Mouse (Mus musculus) embryonic facial prominence, embryonic 12.5 days (tissue): Measurements from ENCODE around the gene P2ry2. TPM values are rescaled to one million over a fixed set of nuclear protein-coding genes. Genes with fewer than 3 reads are reported as not detected.

ENCODE experiments used
- ATAC-seq: fragments of 200-750 bp; cut with Nextera tagmentation; 2 replicates; pipeline ENCODE4 v1.8.0; 2017; ENCODE audit not compliant: insufficient number of reproducible peaks, insufficient read depth, low FRiP score, low TSS enrichment
- H3K27ac ChIP-seq: fragments of 300-500 bp; sonication (generic); 2 replicates; pipeline ENCODE4 v1.5.1; 2016; ENCODE audit warnings: mild to moderate bottlenecking
- H3K27me3 ChIP-seq: fragments of 300-500 bp; sonication (generic); 2 replicates; pipeline ENCODE4 v1.6.1; 2016; ENCODE audit warnings: mild to moderate bottlenecking, moderate library complexity
- H3K36me3 ChIP-seq: fragments of 300-500 bp; sonication (generic); 2 replicates; pipeline ENCODE4 v1.6.1; 2016; ENCODE audit warnings: mild to moderate bottlenecking
- H3K4me1 ChIP-seq: fragments of 300-500 bp; sonication (generic); 2 replicates; pipeline ENCODE4 v1.6.1; 2016
- H3K4me2 ChIP-seq: fragments of 300-500 bp; sonication (generic); replicated peaks from 2 replicates; pipeline ENCODE4 v1.6.1; 2016; ENCODE audit warnings: mild to moderate bottlenecking, moderate library complexity
- H3K4me3 ChIP-seq: fragments of 300-500 bp; sonication (generic); 2 replicates; pipeline ENCODE4 v1.5.1; 2016; ENCODE audit warnings: mild to moderate bottlenecking
- H3K9ac ChIP-seq: fragments of 300-500 bp; sonication (generic); 2 replicates; pipeline ENCODE4 v1.6.1; 2016; ENCODE audit warnings: mild to moderate bottlenecking, moderate library complexity
- H3K9me3 ChIP-seq: fragments of 300-500 bp; sonication (generic); 2 replicates; pipeline ENCODE4 v1.6.1; 2016; ENCODE audit warnings: mild to moderate bottlenecking, moderate library complexity
- WGBS: fragments of 180-500 bp; shearing (Covaris S2); methylation state at CpG from one replicate; pipeline ENCODE4 v1.1.7; 2016; 5-methylcytosine and 5-hydroxymethylcytosine counted together
- polyA plus RNA-seq: library from polyadenylated mRNA; unstranded; fragments of >200 nt; fragmentation: Nextera tagmentation; extraction: Ambion mirVana; gene quantifications from 2 replicates; pipeline ENCODE4 v1.2.1, GENCODE M21; 2016

The P2ry2 gene
- polyA plus RNA-seq, 1 experiment from 2014 or later, result 0.83 TPM

DNA sequence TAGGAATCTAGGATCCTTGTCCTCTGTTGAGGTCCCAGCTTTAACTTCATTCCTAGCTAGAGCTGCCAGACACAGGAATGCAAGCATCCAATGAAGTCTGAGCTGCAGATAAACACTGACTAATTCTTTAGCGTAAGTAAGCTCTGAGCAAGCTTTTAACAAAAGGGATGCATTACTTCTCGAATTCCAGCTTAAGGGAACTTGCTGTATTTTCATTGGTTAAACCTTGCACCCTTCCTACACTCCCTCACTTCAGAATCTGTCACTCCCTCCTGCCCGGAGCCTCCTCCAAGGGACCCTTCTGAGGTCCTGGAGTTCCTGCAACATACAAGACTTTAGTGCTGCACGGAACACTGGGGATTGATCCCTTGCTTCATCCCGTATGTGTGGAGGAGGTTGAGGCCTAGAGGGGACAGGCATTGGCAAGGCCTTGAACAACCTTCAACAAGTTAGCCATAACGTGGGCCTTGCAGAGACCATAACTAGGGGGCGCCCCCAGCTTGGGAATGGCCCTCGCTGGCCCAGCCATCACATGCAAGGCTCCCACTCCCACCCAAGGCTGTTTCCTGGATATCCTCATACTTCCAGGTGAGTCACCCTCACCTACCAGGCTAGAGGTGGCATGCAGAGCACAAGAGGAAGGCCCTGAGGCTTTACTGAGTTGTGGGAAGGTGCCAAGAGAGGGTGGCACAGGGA is 31.3 kb upstream of the P2ry2 start:
- Histone ChIP-seq H3K27me3 (no peaks in the 10 kb centered on the region), H3K4me2 (no peak overlapping the region), H3K36me3 (no peaks in the 10 kb centered on the region), H3K9me3 (no peaks in the 10 kb centered on the region), H3K4me1 (no peaks in the 10 kb centered on the region), H3K9ac (no peak overlapping the region), H3K27ac (no peak overlapping the region), H3K4me3 (no peak overlapping the region)
- ATAC-seq, result no peak
- 55% methylated on average over 8 of the region's 8 CpGs for WGBS

- H3K36me3 ChIP-seq, result no peaks in the 10 kb centered on the region
- ATAC-seq, result no peak
- H3K4me2 ChIP-seq, result no peak overlapping the region
- no peak overlapping the region for H3K9ac ChIP-seq
- H3K9me3 ChIP-seq, result no peaks in the 10 kb centered on the region
- H3K4me1 ChIP-seq, result no peaks in the 10 kb centered on the region
- no peaks in the 10 kb centered on the region for H3K27me3 ChIP-seq
- H3K27ac ChIP-seq, result no peak overlapping the region
- H3K4me3 ChIP-seq, result no peak overlapping the region
- WGBS, result 64% methylated on average over 5 of the region's 5 CpGs
These were observed 29.5 kb upstream of the P2ry2 start for GRCm38 (mm10) chr7:101041977-101042749.

- no peak for ATAC-seq
- no peak overlapping the region for H3K4me3 ChIP-seq
- H3K27ac ChIP-seq, result no peak overlapping the region
- no peak overlapping the region for H3K4me2 ChIP-seq
- WGBS, result 74% methylated on average over 2 of the region's 2 CpGs
- H3K36me3 ChIP-seq, result no peaks in the 10 kb centered on the region
- no peaks in the 10 kb centered on the region for H3K4me1 ChIP-seq
- no peaks in the 10 kb centered on the region for H3K27me3 ChIP-seq
- H3K9ac ChIP-seq, result no peak overlapping the region
- H3K9me3 ChIP-seq, result no peaks in the 10 kb centered on the region
These were observed 28.9 kb upstream of the P2ry2 start for GRCm38 (mm10) chr7:101041544-101041943.

DNA sequence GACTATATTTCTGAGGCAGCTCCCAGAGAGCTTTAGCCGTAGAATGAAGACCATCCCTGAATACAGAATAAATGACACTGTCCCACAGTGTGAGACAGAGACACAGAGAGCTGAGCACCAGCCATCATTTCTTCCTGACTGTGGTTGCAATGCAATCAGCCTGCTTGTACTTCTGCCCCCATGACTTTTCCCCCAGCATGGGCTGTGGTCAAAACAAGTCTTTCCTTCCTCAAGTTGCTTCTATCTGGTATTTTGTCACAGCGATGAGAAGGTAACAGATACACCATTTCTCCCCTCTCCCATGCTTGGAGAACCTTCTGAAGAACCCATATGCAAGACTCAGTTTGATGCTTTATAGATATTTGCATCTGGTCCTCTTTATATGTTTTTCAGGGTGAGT is 20.7 kb upstream of the P2ry2 start:
- no peak for ATAC-seq
- H3K36me3 ChIP-seq, result no peaks in the 10 kb centered on the region
- H3K9me3 ChIP-seq, result no peaks in the 10 kb centered on the region
- H3K9ac ChIP-seq, result no peak overlapping the region
- H3K4me2 ChIP-seq, result no peak overlapping the region
- H3K27me3 ChIP-seq, result no peaks in the 10 kb centered on the region
- 90% methylated on average over 2 of the region's 2 CpGs for WGBS
- H3K4me1 ChIP-seq, result peaks cover 13% of the 10 kb centered on the region; the same call in 1 of the 2 replicates
- no peak overlapping the region for H3K4me3 ChIP-seq
- H3K27ac ChIP-seq, result no peak overlapping the region

- ATAC-seq, result no peak
- WGBS, result 43% methylated on average over 8 of the region's 8 CpGs
- Histone ChIP-seq H3K4me3 (no peak overlapping the region), H3K9ac (no peak overlapping the region), H3K27me3 (no peaks in the 10 kb centered on the region), H3K4me2 (no peak overlapping the region), H3K27ac (no peak overlapping the region), H3K36me3 (no peaks in the 10 kb centered on the region), H3K4me1 (peaks cover 13% of the 10 kb centered on the region; the same call in 1 of the 2 replicates), H3K9me3 (no peaks in the 10 kb centered on the region)
These were observed 18.6 kb upstream of the P2ry2 start for GRCm38 (mm10) chr7:101031234-101031633.

GRCm38 (mm10) chr7:101030756-101031155 is 18.1 kb upstream of the P2ry2 start:
- Histone ChIP-seq H3K36me3 (no peaks in the 10 kb centered on the region), H3K27ac (no peak overlapping the region), H3K9ac (no peak overlapping the region), H3K9me3 (no peaks in the 10 kb centered on the region), H3K4me3 (no peak overlapping the region), H3K4me1 (peaks cover 13% of the 10 kb centered on the region; the same call in 1 of the 2 replicates), H3K4me2 (no peak overlapping the region), H3K27me3 (no peaks in the 10 kb centered on the region)
- no peak for ATAC-seq

GRCm38 (mm10) chr7:101029446-101029845 is 16.8 kb upstream of the P2ry2 start:
- Histone ChIP-seq H3K36me3 (no peaks in the 10 kb centered on the region), H3K4me2 (no peak overlapping the region), H3K27ac (no peak overlapping the region), H3K27me3 (no peaks in the 10 kb centered on the region), H3K4me3 (no peak overlapping the region), H3K9ac (no peak overlapping the region), H3K4me1 (peaks cover 13% of the 10 kb centered on the region; the same call in 1 of the 2 replicates), H3K9me3 (no peaks in the 10 kb centered on the region)
- WGBS, result 75% methylated on average over 6 of the region's 6 CpGs
- ATAC-seq, result no peak

- WGBS, result 84% methylated on average over 9 of the region's 9 CpGs
- Histone ChIP-seq H3K9ac (no peak overlapping the region), H3K4me3 (no peak overlapping the region), H3K36me3 (no peaks in the 10 kb centered on the region), H3K4me1 (peaks cover 13% of the 10 kb centered on the region; the same call in 1 of the 2 replicates), H3K27me3 (no peaks in the 10 kb centered on the region), H3K27ac (no peak overlapping the region), H3K9me3 (no peaks in the 10 kb centered on the region), H3K4me2 (no peak overlapping the region)
- ATAC-seq, result no peak
These were observed 16.3 kb upstream of the P2ry2 start for GRCm38 (mm10) chr7:101028991-101029390.

DNA sequence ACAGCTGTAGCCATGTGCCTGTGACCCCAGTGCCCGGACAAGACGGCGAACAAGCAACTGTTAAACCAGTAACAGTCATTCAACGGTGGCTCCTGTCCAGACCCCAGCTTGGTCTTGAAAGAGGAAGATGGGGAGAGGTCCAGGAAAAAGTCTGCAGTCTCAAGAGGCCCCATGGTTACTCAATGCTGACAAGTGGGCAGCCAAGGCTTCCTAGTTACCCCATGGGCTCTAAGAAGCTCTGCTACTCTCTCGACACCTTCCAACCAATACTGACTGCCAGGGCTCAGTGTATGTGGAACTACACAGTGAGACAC is 15.7 kb upstream of the P2ry2 start:
- 85% methylated on average over 5 of the region's 5 CpGs for WGBS
- no peak overlapping the region for H3K9ac ChIP-seq
- no peak overlapping the region for H3K4me3 ChIP-seq
- peaks cover 9% of the 10 kb centered on the region; the same call in 1 of the 2 replicates for H3K4me1 ChIP-seq
- ATAC-seq, result no peak
- no peak overlapping the region for H3K4me2 ChIP-seq
- H3K36me3 ChIP-seq, result no peaks in the 10 kb centered on the region
- H3K27me3 ChIP-seq, result no peaks in the 10 kb centered on the region
- H3K27ac ChIP-seq, result no peak overlapping the region
- no peaks in the 10 kb centered on the region for H3K9me3 ChIP-seq

GRCm38 (mm10) chr7:101027623-101028443 is 15.2 kb upstream of the P2ry2 start:
- no peak overlapping the region for H3K4me2 ChIP-seq
- no peak overlapping the region for H3K9ac ChIP-seq
- H3K9me3 ChIP-seq, result no peaks in the 10 kb centered on the region
- WGBS, result 87% methylated on average over 10 of the region's 10 CpGs
- no peaks in the 10 kb centered on the region for H3K27me3 ChIP-seq
- no peak overlapping the region for H3K27ac ChIP-seq
- no peaks in the 10 kb centered on the region for H3K36me3 ChIP-seq
- H3K4me1 ChIP-seq, result peaks cover 6% of the 10 kb centered on the region; the same call in 1 of the 2 replicates
- no peak overlapping the region for H3K4me3 ChIP-seq
- ATAC-seq, result no peak

- Histone ChIP-seq H3K27me3 (no peaks in the 10 kb centered on the region), H3K4me3 (no peak overlapping the region), H3K27ac (no peak overlapping the region), H3K9ac (no peak overlapping the region), H3K4me1 (peaks cover 6% of the 10 kb centered on the region; the same call in 1 of the 2 replicates), H3K4me2 (no peak overlapping the region), H3K36me3 (no peaks in the 10 kb centered on the region), H3K9me3 (no peaks in the 10 kb centered on the region)
- 62% methylated on average over 5 of the region's 5 CpGs for WGBS
- ATAC-seq, result no peak
These were observed 14.2 kb upstream of the P2ry2 start for GRCm38 (mm10) chr7:101026836-101027235.
